Mouse (Mus musculus): Measurements from ENCODE around the gene Med6. TPM values are rescaled to one million over a fixed set of nuclear protein-coding genes. Genes with fewer than 3 reads are reported as not detected.
"Not testable (repeated sequence)": the region's sequence is repeated elsewhere in the genome, so short reads cannot be mapped to it uniquely, and the experiment has no call there.

The Med6 gene
- polyA plus RNA-seq, 1 experiment: 33.7 TPM

- no peak for DNase-seq (ENCODE audit: extremely low spot score in 1 of 2, low spot score in 1 of 2)
Measured at GRCm38 (mm10) chr12:81567931-81568330, 26.9 kb downstream of the Med6 start.

GRCm38 (mm10) chr12:81564173-81564572 is 30.6 kb downstream of the Med6 start:
- peak in 1 of 2 experiments; percentile 43 for DNase-seq (ENCODE audit: extremely low spot score in 1 of 2, low spot score in 1 of 2)

DNA sequence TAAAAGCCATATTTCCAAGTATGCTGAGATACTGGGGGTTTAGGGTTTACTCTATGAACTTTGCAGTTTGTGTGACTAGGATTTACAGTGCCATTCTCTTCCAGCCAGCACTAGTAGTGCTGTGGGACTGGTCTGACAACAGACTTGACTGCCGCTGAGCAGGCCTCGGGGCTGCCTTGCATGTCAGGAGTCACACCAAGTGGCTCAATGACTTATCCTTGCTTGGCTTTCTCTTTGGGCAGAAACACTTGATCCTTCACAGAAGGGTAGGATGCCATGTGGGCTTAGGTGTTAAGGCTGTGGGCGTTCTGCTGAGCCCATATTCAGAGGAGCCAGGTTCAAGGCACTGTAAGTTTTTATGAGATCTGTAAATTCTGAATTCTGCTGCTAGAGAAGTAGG is 45.5 kb downstream of the Med6 start:
- DNase-seq (ENCODE audit: extremely low spot score in 1 of 2, low spot score in 1 of 2): no peak

- DNase-seq (ENCODE audit: extremely low spot score in 1 of 2, low spot score in 1 of 2): no peak
Measured at GRCm38 (mm10) chr12:81547163-81547562, 47.6 kb downstream of the Med6 start.

GRCm38 (mm10) chr12:81533029-81533419 is 61.8 kb downstream of the Med6 start:
- no peak for DNase-seq (ENCODE audit: extremely low spot score in 1 of 2, low spot score in 1 of 2)

DNA sequence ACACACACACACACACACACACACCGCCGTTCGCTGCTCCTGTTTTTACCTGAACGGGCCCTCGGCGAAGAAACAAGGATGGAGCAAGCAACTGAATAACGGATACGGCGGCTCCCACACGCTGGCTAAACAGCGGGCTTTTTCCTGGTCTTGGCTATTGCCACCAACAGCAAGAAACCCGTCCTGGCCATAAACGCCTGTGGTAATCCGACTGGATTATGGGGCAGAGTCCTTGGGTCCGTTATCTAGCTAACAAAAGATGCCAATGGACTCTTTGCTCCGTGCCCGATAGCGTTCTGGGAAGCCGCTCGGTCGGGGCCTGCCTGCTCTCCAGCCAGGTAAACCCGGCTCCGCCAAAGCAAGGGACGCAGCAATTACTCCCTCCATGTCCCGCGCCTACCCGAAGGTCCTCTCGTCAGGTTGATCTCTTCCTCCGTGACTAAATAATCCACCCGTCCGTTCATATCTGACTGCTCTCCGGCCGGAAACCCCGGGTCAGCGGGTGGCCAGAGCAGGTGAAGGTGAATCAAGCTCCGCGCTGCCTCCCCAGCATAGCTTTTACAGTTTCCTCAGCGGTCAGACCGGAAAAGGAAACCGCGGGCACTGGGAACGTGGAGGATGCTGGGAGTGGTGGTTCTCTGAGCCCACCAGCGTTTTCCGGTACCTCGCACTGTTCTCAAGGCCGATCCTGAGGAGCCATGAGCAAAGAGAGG is 62.3 kb downstream of the Med6 start, which contains the start of the genes Gm20498 and Synj2bp:
TSS of gene Gm20498 (minus strand) at position 590 of the 713 bp plus-strand sequence.
TSS of gene Synj2bp (minus strand) at position 596 of the 713 bp plus-strand sequence.
- peak; percentile 76 to 93 for DNase-seq (ENCODE audit: extremely low spot score in 1 of 2, low spot score in 1 of 2)

DNA sequence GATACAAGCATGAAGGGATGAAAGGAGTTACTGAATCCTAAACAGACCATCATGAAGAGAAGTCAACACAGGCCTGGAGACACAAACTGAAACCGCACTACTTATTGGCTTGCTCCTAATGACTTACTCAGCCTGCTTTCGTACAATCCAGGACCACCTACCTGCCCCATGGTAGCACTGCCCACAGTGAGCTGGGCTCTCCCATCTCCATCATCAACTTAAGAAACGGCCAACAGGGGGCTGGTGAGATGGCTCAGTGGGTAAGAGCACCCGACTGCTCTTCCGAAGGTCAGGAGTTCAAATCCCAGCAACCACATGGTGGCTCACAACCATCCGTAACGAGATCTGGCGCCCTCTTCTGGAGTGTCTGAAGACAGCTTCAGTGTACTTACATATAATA is 64.2 kb downstream of the Med6 start:
- DNase-seq (ENCODE audit: extremely low spot score in 1 of 2, low spot score in 1 of 2): not testable (repeated sequence)

Other genes with a start within 250 kb of the Med6 start
- gene Gm4787, start 215.5 kb downstream of the Med6 start, polyA plus RNA-seq (2012; rRNA removed): 1.6 and 1.8 TPM in 2 replicates
- 1.3 and 1.6 TPM in 2 replicates for gene Adam4, start 173.1 kb downstream of the Med6 start, polyA plus RNA-seq (2012; rRNA removed)
- 63.2 and 66.4 TPM in 2 replicates for gene Cox16, start 109.9 kb downstream of the Med6 start, polyA plus RNA-seq (2012; rRNA removed)
- gene Gm20498, start 62.1 kb downstream of the Med6 start, polyA plus RNA-seq (2012; rRNA removed): 21.8 and 23.4 TPM in 2 replicates
- gene Synj2bp, start 62.1 kb downstream of the Med6 start, polyA plus RNA-seq (2012; rRNA removed): 27.9 and 28.9 TPM in 2 replicates
- gene Adam21, start 26.5 kb downstream of the Med6 start, polyA plus RNA-seq (2012; rRNA removed): 0.48 and 0.52 TPM in 2 replicates
- gene Ttc9, start 36.2 kb upstream of the Med6 start, polyA plus RNA-seq (2012; rRNA removed): 20.9 and 22.5 TPM in 2 replicates
- gene Map3k9, start 186.2 kb upstream of the Med6 start, polyA plus RNA-seq (2012; rRNA removed): 10.7 and 14.2 TPM in 2 replicates